Mouse (Mus musculus): Measurements from ENCODE around the gene Mxra7.

- TF ChIP-seq POLR2A (IDR thresholded peaks at IDR 0.05; ENCODE audit: low read depth, low read length) (no peak), CTCF (IDR thresholded peaks at IDR 0.05; ENCODE audit: borderline replicate concordance, insufficient read depth, low read length) (no peak)
These were observed 14.2 kb downstream of the Mxra7 start for GRCm38 (mm10) chr11:116813610-116814009.

All from embryonic fibroblast, embryonic 13.5 days (primary cell).